Mouse (Mus musculus) ES-E14 (cell line): Measurements from ENCODE around the gene Hspb2.

ENCODE experiments used
- CHD2 ChIP-seq: IDR thresholded peaks from 2 replicates; pipeline ENCODE4 v1.6.1; 2014; ENCODE audit warnings: mild to moderate bottlenecking, low read depth, low read length, inconsistent platforms
- HCFC1 ChIP-seq: IDR thresholded peaks from 2 replicates; pipeline ENCODE4 v1.6.1; 2012; ENCODE audit warnings: low read length, inconsistent platforms, borderline replicate concordance; ENCODE audit not compliant: insufficient read depth
- ZNF384 ChIP-seq: IDR thresholded peaks from 2 replicates; pipeline ENCODE4 v1.6.1; 2012; ENCODE audit warnings: low read depth, low read length, inconsistent platforms

GRCm38 (mm10) chr9:50767531-50768106 is 15.5 kb upstream of the Hspb2 start:
- TF ChIP-seq HCFC1 (no peak), CHD2 (no peak), ZNF384 (no peak)
